Mouse (Mus musculus) fat pad, adult 2 months (tissue): ENCODE results near the gene Ptprt.

Experiments used
- DNase-seq: peaks from one replicate; pipeline ENCODE4 v3.0.0-alpha.2; 2011; ENCODE audit warnings: low read depth, low spot score; ENCODE audit errors: extremely low read depth

Ptprt gene

DNA sequence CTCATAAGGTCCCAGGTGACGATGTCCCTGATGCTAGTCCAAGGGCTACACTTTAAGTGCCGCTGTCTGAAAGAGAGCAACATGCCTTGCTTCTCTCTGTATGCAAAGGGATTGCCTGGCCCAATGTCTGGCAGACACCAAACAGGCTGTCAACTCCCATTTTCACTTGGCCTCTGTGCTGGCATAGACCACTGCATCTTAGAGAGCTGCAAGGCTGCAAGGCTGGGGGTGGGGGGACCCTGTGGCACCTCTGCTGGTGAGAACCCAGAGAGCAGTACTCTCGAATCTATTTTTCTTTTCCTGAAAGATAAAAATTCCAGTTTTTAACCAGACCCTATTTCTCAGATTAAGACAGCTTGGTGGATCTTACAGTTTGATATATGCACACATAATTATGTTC, 69.6 kb downstream of the Ptprt start:
- DNase-seq: no peak

GRCm38 (mm10) chr2:162581651-162582050, 79.3 kb downstream of the Ptprt start:
- DNase-seq: no peak

GRCm38 (mm10) chr2:162577819-162578218, 83.1 kb downstream of the Ptprt start:
- DNase-seq: no peak

GRCm38 (mm10) chr2:162572851-162573250, 88.1 kb downstream of the Ptprt start:
- DNase-seq: no peak

GRCm38 (mm10) chr2:162571037-162571436, 89.9 kb downstream of the Ptprt start:
- DNase-seq: no peak

DNA sequence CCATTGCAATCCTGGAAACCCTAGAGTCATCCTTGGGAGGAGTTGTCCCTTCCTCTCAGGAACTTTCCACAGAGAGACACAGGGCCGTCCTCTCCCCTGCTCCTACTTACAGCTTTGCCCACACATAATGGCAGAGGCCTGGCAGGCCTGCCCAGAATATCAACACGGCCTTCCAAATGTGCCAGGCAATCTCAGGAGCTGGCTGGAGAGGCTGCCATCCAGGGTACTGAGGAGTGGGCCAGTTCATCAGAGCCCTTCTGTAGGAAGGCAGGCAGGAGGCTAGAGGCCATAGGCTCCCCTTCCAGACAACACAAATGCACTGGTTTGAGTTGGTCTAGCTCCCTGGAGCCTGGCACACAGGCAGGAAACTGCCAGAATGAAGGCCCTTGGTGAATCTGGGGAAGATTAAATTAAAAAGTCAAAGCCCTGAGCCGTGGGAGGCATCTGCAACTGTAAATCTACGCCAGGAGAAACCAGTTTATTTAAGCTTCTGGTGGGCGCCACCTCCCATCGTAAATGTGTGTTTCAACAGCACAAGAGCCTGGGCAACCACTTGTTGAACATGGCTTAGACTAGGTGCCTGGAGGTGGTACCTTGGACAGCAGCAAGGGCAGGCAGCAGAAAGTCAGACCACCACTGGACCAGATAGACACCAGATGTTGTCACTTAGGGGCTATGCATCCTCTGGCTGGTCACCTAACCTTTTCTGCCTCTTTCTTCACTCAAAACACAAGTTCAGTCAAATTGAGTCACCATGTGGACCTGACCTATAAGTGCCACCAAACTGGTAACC, 92.4 kb downstream of the Ptprt start:
- no peak for DNase-seq

GRCm38 (mm10) chr2:162548312-162548711, 112.6 kb downstream of the Ptprt start:
- DNase-seq: no peak

DNA sequence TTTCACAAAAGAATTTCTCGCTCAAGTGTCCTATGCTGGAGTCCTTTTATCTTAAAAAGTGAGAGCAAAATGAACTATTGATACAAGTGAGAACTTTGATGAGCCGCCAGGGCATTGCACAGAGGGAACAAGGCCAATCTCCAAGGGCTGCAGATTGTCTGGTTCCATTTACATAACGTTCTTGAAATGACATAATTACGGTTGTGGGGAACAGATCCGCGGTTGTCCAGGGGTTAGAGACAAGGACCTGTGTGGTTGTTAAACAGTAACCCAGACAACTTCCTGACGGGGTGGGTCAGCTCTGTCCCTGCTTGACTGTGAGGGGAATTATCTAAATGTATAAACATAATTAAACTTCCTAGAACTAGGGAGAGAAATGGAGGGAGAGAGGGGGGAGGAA, 129.3 kb downstream of the Ptprt start:
- DNase-seq: no peak

DNA sequence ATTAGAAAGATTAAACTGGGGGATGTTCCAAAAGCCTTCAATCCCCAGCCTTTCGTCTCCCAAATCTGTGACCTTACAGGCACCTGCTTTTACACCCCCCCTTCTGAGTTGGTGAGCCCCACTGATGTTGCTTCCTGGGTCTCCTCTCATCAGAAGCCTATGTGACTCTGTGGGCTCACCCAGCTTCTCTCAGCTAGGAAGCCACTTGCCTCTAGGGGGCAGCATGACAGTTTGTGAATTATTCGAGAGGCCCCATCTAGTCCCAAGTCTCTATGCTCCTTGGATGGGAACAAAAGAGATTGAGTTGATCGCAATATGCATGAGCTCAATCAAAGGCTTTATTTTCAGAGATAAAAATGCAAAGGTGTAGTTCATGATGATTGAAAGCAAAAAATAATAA, 132.0 kb downstream of the Ptprt start:
- DNase-seq: no peak

DNA sequence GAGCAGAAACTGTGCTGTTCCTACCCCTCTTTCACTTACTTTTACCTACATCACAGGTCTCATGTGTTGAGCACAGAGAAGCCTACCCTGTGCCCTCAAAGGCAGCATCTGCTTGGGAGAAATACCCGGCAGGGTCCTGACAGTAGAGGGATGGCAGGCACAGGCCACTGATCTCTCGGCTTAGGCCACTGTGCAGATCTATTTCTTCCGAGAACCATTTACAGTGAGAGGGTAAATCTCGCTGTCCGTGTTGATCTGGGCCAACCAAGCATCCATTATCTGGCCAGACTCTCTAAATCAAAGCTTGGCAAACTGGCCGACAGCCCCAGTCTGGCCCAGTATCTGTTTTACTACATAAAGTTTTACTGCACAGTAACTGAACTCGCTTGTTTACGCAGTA, 145.0 kb downstream of the Ptprt start:
- no peak for DNase-seq

GRCm38 (mm10) chr2:162513072-162513471, 147.9 kb downstream of the Ptprt start:
- DNase-seq: no peak

DNA sequence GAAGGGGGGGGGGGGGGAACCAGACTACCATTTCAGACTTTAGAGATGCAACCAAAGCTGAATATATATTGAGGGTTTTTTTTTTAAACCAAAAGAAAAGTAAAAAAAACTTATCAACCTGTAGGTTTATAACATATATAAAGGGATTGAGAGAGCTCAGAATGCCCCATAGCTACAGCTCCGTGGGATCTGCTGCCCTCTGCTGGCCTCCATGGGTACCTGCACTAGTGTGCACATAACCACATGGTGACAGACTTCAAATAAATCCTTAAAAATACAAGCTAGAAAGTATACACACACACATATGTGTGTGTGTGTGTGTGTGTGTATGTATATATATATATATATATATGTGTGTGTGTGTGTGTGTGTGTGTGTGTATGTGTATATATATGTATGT, 148.9 kb downstream of the Ptprt start:
- DNase-seq: no peak

- no peak for DNase-seq
Observed at GRCm38 (mm10) chr2:162509016-162509415, 151.9 kb downstream of the Ptprt start.

DNA sequence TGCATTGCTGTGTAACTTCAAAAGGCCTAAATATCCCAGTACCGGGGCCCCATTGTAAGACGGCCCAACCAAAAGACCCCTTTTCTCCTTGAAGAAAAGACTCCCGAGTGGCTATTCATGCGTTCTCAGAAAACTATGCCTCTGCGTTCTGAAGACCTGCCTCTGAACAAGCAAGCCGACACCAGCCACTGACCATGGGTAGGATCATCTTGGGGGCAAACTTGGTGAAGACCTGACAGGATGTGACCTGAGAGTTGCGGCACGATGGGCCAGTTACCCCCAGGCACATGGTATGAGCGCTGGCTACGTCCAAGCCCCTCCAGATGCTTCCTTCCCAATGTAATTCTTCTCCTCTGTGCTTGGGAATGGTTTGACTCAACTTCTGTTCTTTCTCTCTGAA, 153.3 kb downstream of the Ptprt start:
- DNase-seq: no peak

GRCm38 (mm10) chr2:162504850-162505249, 156.1 kb downstream of the Ptprt start:
- no peak for DNase-seq

DNA sequence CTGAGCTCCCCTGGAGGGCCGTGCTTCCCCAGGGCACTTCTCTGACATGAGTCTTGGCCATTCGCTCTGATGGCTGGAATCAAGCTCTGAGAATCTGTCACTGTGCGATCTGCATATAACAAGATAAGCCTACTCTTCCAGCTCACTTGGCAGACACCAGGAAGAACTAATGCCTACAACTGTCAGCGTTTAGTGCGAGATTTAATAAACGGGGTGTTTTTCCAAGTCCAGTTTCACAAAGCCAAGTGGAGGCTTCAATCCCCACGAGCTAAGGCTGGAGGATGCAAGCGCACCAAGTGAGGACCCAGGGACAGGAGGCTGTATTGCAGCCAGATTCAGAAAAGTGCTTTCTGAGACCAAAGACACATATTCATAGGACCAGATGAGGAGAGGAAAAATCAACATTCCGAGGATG, 161.4 kb downstream of the Ptprt start:
- DNase-seq: no peak

GRCm38 (mm10) chr2:162498191-162498590, 162.8 kb downstream of the Ptprt start:
- DNase-seq: no peak

DNA sequence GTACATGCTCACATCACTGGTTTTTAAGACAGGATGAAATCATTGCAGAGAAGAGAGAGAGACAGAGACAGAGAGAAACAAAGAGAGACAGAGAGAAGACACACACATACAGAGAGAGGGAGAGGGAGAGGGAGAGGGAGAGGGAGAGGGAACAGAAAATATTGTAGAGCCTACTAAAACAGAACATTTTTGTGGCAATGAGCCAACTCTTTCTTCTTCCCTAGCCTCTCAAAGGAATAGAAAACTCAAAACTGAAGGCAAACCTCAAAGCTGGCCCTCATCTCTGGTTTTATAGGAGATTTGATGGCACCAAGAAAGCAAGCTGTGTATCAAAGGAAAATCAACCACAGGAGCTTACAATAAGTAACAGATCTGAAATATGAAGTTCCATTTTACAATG, 176.9 kb downstream of the Ptprt start:
- DNase-seq: no peak

DNA sequence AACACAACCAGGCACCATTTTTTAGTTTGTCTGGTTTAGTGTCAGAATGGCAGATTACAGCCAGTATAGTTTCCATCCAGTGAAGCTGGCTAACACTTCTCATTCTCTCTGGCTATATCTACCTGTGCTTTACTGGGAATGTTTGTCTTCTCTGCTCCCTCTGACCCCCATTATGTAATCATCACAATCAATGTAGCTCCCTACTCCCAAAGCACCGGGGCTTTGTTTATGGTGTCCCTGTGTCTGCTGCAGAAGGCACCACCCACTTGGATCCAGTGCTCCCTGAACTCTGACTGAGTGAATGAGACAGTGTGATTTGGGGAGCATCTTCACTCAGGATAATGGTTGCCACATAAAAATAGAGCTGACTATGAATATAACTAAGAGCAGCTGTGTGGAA, 217.8 kb downstream of the Ptprt start:
- DNase-seq: no peak

DNA sequence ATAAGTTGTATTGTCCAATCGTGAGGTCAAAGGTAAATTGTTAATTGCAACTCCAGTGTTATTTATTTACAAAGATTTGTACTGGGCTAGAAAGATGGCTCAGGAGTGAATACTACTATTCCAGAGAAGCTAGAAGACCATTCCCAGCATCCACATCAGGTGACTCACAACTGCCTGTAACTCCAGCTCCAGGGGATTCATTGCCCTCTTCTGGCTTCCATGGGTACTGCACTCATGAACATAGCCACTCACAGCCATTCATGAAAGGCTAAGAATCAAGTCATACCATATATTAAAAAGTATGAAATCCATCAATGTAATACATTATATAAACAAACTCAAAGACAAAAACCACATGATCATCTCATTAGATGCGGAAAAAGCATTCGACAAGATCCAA, 224.3 kb downstream of the Ptprt start:
- no peak for DNase-seq

- no peak for DNase-seq
Observed at GRCm38 (mm10) chr2:162430171-162430570, 230.8 kb downstream of the Ptprt start.

DNA sequence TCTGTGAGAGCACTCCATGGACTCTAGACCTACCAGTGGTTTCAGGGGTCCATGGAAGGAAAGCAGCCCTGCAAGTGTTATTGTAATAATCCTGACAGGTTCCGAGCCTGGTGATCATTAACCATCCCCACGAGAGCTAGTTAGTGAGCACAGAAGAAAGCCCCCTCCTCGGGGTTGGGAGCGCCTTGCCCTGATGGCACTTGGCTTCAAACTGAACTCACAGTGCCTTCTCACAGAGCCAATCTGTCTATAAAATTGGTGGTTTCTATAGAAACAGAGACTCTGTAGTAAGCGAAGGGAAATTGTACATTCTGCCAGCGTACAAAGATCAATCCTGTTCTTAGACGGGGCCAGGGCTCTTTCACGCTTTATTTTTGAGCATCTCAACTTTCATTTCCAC, 234.8 kb downstream of the Ptprt start:
- no peak for DNase-seq

GRCm38 (mm10) chr2:162418181-162418580, 242.8 kb downstream of the Ptprt start:
- DNase-seq: no peak
